Mouse (Mus musculus): ENCODE measurements around the gene Filip1l.

- TF ChIP-seq POLR2A (IDR thresholded peaks at IDR 0.05; ENCODE audit: borderline replicate concordance, low read depth, low read length) (no peak), CTCF (IDR thresholded peaks at IDR 0.05; ENCODE audit: low read depth, low read length) (no peak)
These were observed 160.7 kb downstream of the Filip1l start for GRCm38 (mm10) chr16:57513562-57513961.
